Mouse (Mus musculus) hindlimb bud, embryonic 11.5 days (tissue): ENCODE measurements around the gene Sirt7.
"Not testable (repeated sequence)": the region's sequence is repeated elsewhere in the genome, so short reads cannot be mapped to it uniquely, and the experiment has no call there.

ENCODE experiments used
- DNase-seq: peaks from one replicate; pipeline ENCODE4 v3.0.0-alpha.2; 2012; ENCODE audit warnings: low read depth, low spot score; ENCODE audit errors: extremely low spot score

The Sirt7 gene

DNA sequence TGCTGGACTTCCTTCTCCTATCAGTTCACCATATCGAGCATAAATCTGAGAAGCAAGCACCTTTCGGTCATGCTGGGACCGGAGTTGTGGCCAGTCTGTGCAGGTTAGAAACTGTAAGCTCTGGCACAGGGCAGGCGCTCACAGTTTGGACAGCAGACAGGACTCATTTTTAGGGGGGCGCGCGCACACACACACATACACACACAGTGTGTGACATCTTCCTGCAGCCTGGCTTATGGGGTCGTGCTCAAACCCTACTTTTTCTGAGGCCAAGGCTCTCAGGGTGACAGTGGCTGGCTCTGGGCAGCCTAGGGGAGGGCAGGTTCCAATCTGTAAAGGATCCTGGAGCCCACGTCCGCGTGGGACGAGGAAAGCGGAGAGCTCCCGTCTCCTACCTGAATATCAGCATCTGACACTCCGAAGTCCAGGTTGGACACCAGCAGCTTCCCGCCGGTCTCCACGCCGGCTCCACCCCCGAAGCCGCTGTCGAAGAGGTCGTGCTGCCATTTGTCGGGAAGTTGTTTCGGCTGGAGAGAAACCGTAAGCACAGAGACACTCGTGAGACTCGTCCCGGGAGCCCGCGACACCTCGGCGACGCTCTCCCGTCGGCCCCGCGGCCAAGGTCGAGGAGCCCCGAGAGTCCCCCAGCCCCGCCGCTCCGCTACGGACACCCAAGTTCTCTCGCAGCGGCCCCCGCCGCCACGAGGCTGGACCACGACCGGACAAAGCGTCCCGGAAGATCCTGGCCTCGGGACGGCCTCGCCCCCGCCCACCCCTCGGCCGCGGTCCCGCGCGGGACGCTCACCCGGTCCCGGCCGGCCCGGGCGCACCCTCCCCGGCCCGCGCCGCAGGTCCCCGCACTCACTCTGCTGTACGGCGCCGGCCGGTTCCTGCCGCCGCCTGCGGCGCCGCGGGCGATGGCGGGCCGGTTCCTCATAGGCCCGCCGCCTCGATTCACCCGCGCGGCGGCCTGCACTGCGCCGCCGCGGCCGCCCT is 27.5 kb downstream of the Sirt7 start:
- no peak for DNase-seq

- DNase-seq = no peak
Observed at GRCm38 (mm10) chr11:120588531-120588930, 36.5 kb downstream of the Sirt7 start.

DNA sequence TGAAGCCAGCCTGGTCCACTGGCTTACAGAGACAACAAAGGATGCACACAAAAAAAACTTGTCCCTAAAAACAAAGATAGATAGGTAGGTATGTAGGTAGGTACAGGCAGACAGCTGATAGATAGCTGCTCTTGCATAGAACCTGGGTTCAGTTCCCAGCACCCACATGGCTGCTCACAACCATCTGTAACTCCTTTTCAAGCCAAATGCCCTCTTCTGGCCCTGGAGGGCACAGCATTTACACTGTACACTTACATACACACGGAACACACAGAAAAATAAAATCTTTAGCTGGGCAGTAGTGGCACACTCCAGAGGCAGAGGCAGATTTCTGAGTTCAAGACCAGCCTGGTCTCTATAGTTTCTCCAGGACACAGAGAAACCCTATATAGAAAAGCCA is 41.1 kb downstream of the Sirt7 start:
- no peak for DNase-seq

GRCm38 (mm10) chr11:120582982-120583293 is 42.1 kb downstream of the Sirt7 start:
- DNase-seq = not testable (repeated sequence)

- DNase-seq = no peak
Observed at GRCm38 (mm10) chr11:120582268-120582981, 42.6 kb downstream of the Sirt7 start.

GRCm38 (mm10) chr11:120581490-120582267 is 43.4 kb downstream of the Sirt7 start, which contains the start of gene Arhgdia:
TSS of gene Arhgdia (minus strand) at chr11:120581624.
- DNase-seq = no peak

- DNase-seq = no peak
Observed at GRCm38 (mm10) chr11:120580871-120581331, 44.1 kb downstream of the Sirt7 start.

DNA sequence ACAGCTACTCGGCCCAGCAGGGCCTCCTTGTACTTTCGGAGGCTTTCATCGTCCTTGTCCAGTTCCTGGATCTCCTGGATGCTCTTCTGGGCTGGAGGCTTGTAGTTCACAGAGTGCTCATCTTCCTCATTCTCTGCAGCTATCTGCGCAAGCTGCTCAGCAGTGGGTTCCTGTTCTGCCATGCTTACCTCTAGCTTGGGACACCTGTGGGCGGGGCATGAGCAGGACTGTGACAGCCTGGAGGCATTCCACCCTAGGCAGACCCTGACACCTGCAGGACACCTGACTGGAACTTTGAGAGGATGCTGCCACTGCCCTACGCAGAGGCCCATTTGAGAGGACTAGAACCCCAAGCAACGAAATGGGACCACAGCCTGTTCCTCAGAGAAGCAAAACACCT is 44.9 kb downstream of the Sirt7 start:
- DNase-seq = no peak

DNA sequence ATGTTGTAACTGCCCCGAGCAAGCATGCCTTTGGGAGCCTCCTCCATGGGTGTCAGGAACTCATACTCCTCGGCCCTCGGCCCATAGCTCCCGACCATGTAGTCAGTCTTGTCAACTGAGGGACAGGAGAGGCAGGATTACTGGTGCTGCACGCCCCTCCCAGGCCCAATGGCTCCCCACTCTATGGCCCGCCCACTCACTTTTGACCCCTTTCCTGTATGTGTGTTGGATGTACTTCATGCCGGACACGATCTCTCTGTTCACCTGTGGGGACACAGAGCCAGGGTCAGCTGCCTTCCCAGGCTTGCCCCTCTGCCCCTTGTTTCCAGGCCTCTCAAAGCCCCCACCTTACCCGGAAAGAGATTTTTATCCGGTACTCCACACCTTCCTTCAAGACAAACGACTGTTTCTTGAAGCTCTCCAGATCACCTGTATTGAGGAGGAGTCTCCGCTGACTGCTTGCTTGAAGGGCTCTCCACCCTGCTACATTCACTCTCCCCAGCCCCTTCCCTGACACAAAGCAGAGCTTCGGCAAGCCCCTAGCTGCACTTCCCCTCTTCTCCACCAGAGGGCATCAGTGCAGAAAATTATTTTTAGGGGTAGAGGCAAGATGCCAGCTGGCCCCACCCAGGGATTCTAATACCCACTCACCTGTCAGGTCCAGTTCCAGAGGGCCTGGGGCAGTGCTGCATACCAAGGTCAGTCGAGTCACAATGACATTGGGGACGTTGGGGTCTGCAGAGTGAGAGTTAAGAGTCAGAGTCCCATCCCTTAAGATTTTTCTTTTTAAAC is 45.5 kb downstream of the Sirt7 start:
- peak; percentile 87 for DNase-seq

DNA sequence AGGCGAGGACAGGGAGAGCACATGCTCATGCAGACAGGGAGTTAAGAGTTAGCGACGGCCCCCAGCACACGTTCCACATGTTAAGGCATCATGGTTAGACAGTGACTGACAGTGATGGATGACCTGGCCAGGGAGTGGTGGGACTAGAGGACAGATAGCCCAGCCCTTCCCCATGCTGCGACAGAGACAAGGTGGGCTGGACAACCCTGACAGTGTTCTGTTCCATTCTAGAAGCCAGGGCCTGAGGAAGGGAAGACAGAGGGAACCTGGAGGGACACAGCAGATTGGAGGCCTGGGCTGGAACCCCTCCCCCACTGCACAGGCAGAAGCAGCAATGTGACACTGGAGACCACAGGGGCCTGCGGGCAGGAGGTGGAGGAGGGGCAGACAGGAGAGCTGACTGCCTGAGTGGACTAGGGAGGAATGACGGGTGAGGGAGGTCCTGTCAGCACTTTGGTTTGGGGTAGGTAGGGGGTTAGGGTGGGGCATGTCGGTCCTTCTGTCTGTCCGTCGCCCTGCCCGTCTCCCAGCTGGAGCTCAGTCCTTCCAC is 46.3 kb downstream of the Sirt7 start:
- no peak for DNase-seq

DNA sequence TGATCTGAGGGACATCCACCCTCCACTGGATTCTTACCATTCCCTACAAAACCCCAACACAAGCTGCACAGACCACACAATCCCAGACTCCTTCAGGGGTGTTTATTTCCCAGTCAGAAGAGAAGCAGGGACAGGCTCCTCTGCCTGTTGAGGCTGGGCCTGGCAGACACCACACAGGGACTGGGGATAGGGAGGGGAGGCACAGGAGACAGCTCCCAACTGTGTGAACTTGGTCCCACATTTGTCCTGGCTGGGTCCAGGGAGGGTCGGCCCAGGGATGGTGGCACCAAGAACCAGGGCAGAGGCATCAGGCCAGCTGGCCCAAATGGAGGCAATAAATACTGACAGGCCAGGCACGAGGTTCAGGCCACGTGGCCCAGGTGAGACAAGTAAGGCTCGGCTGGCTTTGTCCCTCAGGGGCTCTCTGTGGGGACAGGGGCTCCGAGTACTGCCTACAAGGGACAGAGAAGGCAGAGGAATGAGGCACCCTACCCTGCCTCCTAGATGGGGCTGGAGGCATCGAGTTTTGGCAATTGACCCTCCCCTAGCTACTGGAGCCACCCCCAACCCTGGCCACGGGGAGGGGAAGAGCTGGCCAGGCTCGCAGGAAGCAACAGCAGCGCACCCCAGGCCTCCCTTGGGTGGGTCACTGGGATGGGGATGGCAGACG is 46.9 kb downstream of the Sirt7 start:
- no peak for DNase-seq

DNA sequence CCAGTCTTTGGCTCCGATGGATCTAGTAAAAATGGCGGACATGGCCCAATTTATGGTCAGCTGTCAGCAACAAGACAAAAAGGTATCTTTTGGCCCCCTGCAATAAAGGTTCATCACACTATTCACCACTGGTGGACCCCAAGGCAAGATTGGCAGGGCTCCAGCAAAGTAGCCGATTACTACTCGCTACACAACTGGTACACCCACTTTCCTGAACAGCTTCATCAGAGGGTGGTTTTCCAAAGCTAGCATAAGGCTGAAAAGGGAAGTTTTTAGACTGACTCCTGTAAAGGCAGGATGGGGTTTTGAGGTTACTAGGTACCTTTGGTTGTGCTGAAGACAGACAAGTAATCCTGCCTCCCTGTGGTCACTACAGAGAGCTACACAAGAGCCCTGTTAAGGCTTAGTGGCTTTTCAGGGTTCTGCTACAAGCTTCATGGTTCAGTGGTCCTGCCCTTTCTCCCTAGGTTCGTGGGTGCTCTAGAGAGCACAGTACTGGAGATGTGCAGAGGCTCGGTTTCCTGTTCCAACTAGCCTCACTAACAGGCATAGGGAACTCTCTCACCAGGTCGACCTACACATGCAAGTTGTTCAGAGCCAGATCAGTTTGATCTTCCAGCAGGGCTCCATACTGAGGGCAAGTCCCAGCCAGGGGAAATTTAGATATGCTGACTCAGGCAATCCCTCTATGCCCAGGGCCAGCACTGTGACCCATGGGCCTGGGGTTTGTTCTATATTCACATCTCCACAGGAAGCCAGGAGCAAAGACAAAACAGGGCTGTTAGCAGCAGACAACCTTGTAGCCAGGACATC is 47.6 kb downstream of the Sirt7 start:
- DNase-seq = no peak

DNA sequence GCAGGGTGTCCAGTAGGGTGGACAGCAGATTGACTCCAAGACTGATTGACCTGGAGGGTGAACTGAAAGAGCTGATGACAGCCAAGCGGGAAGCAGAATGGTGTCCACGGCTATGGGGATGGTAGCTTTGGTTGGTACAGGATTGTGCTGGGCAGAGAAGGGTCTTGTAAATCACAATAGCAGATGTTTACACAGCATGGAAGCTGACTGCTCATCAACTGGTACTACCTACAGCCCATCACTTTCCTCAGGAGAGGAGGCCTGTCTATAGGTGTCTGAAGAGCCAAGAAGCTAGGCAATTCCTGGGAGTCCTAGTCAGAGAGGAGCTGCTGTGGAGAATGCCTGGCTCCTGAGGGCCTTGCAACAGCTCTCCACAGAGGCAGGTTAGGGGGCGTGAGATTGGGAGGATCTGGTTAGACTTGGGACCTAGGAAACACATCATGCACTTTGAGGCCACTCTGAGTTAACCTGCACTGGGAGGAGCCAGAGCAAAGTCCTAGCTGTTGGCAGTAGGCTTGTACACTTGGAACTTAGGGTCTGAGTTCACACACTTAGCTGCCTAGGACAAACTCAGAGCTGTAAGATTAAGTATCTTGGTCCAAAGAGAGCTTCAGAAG is 48.6 kb downstream of the Sirt7 start:
- DNase-seq = no peak

DNA sequence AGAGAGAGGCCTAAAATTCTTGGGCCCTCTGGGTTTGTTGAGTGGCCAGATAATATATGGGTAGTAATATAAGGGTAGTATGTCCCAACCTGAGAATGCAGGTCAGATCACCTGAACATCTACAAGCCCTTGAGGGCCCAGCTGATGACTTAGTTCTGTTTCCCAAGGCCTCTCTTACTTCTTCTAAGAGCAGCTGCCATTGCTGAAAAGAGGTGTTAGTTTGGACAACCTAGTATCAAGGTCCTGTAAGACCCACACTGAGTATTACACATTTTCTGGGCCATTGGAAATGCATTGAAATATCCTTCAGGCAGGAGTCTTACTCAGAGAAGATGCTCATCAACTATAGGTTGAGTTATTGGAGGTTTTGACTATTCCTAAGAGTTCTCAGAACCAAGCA is 49.1 kb downstream of the Sirt7 start:
- no peak for DNase-seq

DNA sequence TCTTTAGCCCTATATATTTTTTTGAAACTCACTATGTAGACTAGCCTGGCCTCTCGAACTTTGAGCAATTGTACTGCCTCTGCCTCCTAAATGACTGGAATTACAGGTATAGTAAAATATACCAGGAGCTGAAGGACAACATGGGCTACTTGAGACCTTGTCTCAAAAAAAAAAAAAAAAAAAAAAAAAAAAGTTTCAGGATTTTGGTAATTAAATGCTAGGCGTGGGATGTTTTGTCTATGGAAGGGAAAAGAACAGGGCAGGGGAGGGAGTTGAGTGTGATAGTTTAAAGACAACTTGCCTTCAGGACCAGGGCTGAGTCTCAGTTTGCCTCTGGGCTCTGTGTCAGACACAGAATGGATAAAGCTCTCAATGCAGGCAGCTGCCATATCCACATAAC is 50.0 kb downstream of the Sirt7 start:
- DNase-seq = no peak

- no peak for DNase-seq
Observed at GRCm38 (mm10) chr11:120574278-120574600, 50.8 kb downstream of the Sirt7 start.

DNA sequence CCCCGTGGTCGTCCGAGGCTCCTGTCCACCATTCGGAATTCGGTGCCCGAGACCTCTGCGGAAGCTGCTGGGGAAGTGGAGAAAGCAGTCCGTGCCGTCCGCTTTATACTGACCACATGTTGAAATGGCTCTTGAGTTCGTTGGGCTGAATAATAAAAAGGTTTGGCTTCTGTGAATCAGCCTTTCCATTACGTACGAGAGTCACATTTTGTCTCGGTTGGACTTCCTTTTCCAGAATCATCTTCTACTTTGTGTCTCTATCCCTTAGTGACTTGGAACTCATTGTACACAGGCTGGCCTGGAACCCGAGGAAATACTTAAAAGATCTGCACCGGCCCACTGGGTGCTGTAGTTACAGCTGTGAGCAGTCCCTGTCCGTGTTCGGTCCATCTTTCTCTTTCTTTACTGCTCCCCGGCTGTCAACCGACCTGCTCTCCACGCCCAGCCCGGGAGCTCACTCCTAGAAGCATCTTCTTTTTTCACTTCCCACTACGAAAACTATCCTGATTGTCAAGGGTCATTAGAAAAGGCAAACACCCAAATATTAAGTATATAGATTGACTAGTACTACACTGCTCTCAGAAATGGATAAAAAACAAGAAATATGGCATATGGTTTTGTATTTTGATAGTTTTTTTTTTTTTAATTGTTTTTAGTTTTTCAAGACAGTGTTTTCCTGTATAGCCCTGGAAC is 51.3 kb downstream of the Sirt7 start:
- DNase-seq = no peak
